In the genomic region with DNA sequence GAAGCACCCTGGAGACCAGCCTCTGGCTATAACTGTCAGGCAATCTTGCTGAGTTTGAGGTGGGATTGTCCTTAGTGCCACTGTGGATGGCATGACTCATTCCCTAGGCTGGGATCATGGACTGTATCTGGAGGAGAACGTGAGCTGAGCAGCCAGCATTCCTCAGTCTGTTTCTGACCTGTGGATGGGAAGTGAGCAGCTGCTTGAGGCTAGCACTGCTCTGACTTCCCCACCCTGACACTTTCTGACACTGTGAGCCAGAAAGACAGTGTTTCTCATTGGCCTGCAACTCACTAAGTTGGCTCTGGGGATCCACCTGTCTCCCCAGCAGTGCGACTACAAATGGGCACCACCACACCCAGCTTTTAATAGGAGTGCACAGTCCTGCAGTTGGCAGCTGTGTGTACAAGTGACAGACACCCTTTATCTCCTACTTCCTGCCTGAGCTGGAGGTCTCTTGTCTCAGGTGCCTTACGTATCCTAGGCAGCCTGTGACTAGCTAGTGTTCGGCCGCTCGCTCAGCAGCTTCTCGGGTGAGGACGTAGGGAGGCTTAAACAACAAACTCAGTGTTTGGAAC, we compare ENCODE assay signal across 14 mouse cellular contexts. TPM values are rescaled to one million over a fixed set of nuclear protein-coding genes. Genes with fewer than 3 reads are reported as not detected.
DNase-seq lines count a peak whose midpoint lies in the region; ATAC-seq and TF ChIP-seq lines count a peak whose summit lies in the region.
"Had no signal": no experiment of that assay in that cellular context is flagged by ENCODE, and none has a peak within 500 bp of the region (broad histone marks: within the 10 kb centered on the region; RNA-seq: fewer than 3 reads in every experiment).

No protein-coding gene starts in this region.

- no peaks in the 10 kb centered on the region for H3K27me3 ChIP-seq in lung, postnatal 0 days (replicated peaks; ENCODE audit: insufficient read depth, low read length)
- peaks cover 3% of the 10 kb centered on the region for H3K27me3 ChIP-seq in forebrain, embryonic 11.5 days (ENCODE audit: control insufficient read depth, insufficient read depth, low read length)
- no peaks in the 10 kb centered on the region for H3K27me3 ChIP-seq in intestine, embryonic 14.5 days (replicated peaks; ENCODE audit: control insufficient read depth, insufficient read depth, low read length)
- H3K27me3 ChIP-seq in neural tube, embryonic 14.5 days (ENCODE audit: control insufficient read depth, insufficient read depth, low read length) = no peaks in the 10 kb centered on the region

- no peak for TF ChIP-seq CTCF in lung, postnatal 0 days (IDR thresholded peaks at IDR 0.05)

- H3K4me2 ChIP-seq in lung, postnatal 0 days (replicated peaks; ENCODE audit: low read depth, low read length) = no peak overlapping the region
- H3K4me2 ChIP-seq in forebrain, embryonic 11.5 days (ENCODE audit: low read depth, low read length, severe bottlenecking) = no peak overlapping the region
- H3K4me2 ChIP-seq in intestine, embryonic 14.5 days (ENCODE audit: low read length) = no peak overlapping the region
- H3K4me2 ChIP-seq in neural tube, embryonic 14.5 days (ENCODE audit: low read depth, low read length) = no peak overlapping the region
- H3K4me2 ChIP-seq: liver, embryonic 11.5 days had no signal

- no peaks in the 10 kb centered on the region for H3K9me3 ChIP-seq in lung, postnatal 0 days (ENCODE audit: low read length)
- no peaks in the 10 kb centered on the region for H3K9me3 ChIP-seq in forebrain, embryonic 11.5 days (ENCODE audit: control insufficient read depth, low read length)
- H3K9me3 ChIP-seq in intestine, embryonic 14.5 days (ENCODE audit: control insufficient read depth, low read length) = no peaks in the 10 kb centered on the region
- H3K9me3 ChIP-seq in neural tube, embryonic 14.5 days (ENCODE audit: control insufficient read depth, low read length) = no peaks in the 10 kb centered on the region

- H3K9ac ChIP-seq in lung, postnatal 0 days (replicated peaks; ENCODE audit: low read depth) = no peak overlapping the region
- H3K9ac ChIP-seq in forebrain, embryonic 11.5 days (ENCODE audit: low read length) = no peak overlapping the region
- H3K9ac ChIP-seq in intestine, embryonic 14.5 days (ENCODE audit: low read length) = no peak overlapping the region
- H3K9ac ChIP-seq in neural tube, embryonic 14.5 days (replicated peaks; ENCODE audit: low read depth, low read length) = no peak overlapping the region

- ATAC-seq in lung, postnatal 0 days = peak; percentile 38
- ATAC-seq in forebrain, embryonic 11.5 days (replicated peaks; ENCODE audit: low FRiP score) = 0 out of 2 replicates have a peak, but pooled peaks have one; percentile 42
- ATAC-seq in intestine, embryonic 14.5 days (replicated peaks; ENCODE audit: low FRiP score, low TSS enrichment, low read depth) = 0 out of 2 replicates have a peak, but pooled peaks have one; percentile 36
- peak; percentile 25; the same call in 1 of the 2 replicates for ATAC-seq in neural tube, embryonic 14.5 days (ENCODE audit: low read depth)

- WGBS in lung, postnatal 0 days = 46% methylated on average over 8 of the region's 8 CpGs
- WGBS in forebrain, embryonic 11.5 days = 21% methylated on average over 8 of the region's 8 CpGs
- WGBS in intestine, embryonic 14.5 days = 50% methylated on average over 8 of the region's 8 CpGs
- WGBS in neural tube, embryonic 14.5 days = 26% methylated on average over 8 of the region's 8 CpGs

- H3K36me3 ChIP-seq in lung, postnatal 0 days (ENCODE audit: insufficient read depth, low read length) = no peaks in the 10 kb centered on the region
- no peaks in the 10 kb centered on the region for H3K36me3 ChIP-seq in forebrain, embryonic 11.5 days (ENCODE audit: control insufficient read depth, insufficient read depth, low read length)
- no peaks in the 10 kb centered on the region for H3K36me3 ChIP-seq in intestine, embryonic 14.5 days (ENCODE audit: control insufficient read depth, insufficient read depth, low read length)
- H3K36me3 ChIP-seq in neural tube, embryonic 14.5 days (ENCODE audit: control insufficient read depth, insufficient read depth, low read length) = no peaks in the 10 kb centered on the region

- no peak overlapping the region for H3K27ac ChIP-seq in lung, postnatal 0 days (ENCODE audit: low read length)
- H3K27ac ChIP-seq in forebrain, embryonic 11.5 days (ENCODE audit: low read depth, low read length) = no peak overlapping the region
- no peak overlapping the region for H3K27ac ChIP-seq in intestine, embryonic 14.5 days (ENCODE audit: low read depth)
- no peak overlapping the region for H3K27ac ChIP-seq in neural tube, embryonic 14.5 days (ENCODE audit: low read depth, low read length)
- H3K27ac ChIP-seq: macrophage had no signal

- no peak for DNase-seq in lung, postnatal 0 days (ENCODE audit: low spot score)
- no peak for DNase-seq in lung, postnatal 14 days
- no peak for DNase-seq in forebrain, embryonic 11.5 days (ENCODE audit: low spot score)
- DNase-seq in intestine, embryonic 14.5 days (ENCODE audit: low spot score) = no peak
- DNase-seq in liver = no peak
- no peak for DNase-seq in urinary bladder, postnatal 36 days (ENCODE audit: low spot score in 2 of 2)
- DNase-seq: cerebellum, adult 9-10 months; gastrocnemius, postnatal 10 days; kidney, adult 8-10 months; layer of hippocampus, adult 9-11 months; thymus, postnatal 25 days had no signal

- no peak overlapping the region for H3K4me3 ChIP-seq in lung, postnatal 0 days (ENCODE audit: low read depth, low read length)
- no peak overlapping the region for H3K4me3 ChIP-seq in forebrain, embryonic 11.5 days (ENCODE audit: low read depth, low read length)
- no peak overlapping the region for H3K4me3 ChIP-seq in intestine, embryonic 14.5 days (ENCODE audit: low read depth, low read length)
- H3K4me3 ChIP-seq in neural tube, embryonic 14.5 days (ENCODE audit: low read depth, low read length) = no peak overlapping the region

- TF ChIP-seq EP300 in lung, postnatal 0 days (IDR thresholded peaks at IDR 0.05) = no peak

- peaks cover 9% of the 10 kb centered on the region; the same call in 1 of the 2 replicates for H3K4me1 ChIP-seq in lung, postnatal 0 days (ENCODE audit: insufficient read depth, low read depth, low read length)
- peaks cover 17% of the 10 kb centered on the region for H3K4me1 ChIP-seq in forebrain, embryonic 11.5 days (replicated peaks; ENCODE audit: control insufficient read depth, insufficient read depth, low read length)
- peaks cover 11% of the 10 kb centered on the region for H3K4me1 ChIP-seq in intestine, embryonic 14.5 days (replicated peaks; ENCODE audit: control insufficient read depth, insufficient read depth, low read length)
- H3K4me1 ChIP-seq in neural tube, embryonic 14.5 days (ENCODE audit: control insufficient read depth, insufficient read depth, low read length) = peaks cover 17% of the 10 kb centered on the region

RNA-seq across cellular contexts. Expression of a gene that starts 55.2 kb away (rescaled TPM):
- polyA plus RNA-seq in lung, postnatal 0 days (2015; fragmentation: Nextera tagmentation; extraction: Ambion mirVana) = 8.7 and 10.7 TPM in 2 replicates
- 35.2 and 36.1 TPM in 2 replicates for polyA plus RNA-seq in forebrain, embryonic 11.5 days (2014; fragmentation: Nextera tagmentation; extraction: Ambion mirVana)
- polyA plus RNA-seq in intestine, embryonic 14.5 days (2014; fragmentation: Nextera tagmentation; extraction: Ambion mirVana) = 16.6 and 17.9 TPM in 2 replicates
- polyA plus RNA-seq in neural tube, embryonic 14.5 days (2014; fragmentation: Nextera tagmentation; extraction: Ambion mirVana) = 66.6 and 76.4 TPM in 2 replicates
